Mouse (Mus musculus): Measurements from ENCODE around the gene Itgb8.

The Itgb8 gene

DNA sequence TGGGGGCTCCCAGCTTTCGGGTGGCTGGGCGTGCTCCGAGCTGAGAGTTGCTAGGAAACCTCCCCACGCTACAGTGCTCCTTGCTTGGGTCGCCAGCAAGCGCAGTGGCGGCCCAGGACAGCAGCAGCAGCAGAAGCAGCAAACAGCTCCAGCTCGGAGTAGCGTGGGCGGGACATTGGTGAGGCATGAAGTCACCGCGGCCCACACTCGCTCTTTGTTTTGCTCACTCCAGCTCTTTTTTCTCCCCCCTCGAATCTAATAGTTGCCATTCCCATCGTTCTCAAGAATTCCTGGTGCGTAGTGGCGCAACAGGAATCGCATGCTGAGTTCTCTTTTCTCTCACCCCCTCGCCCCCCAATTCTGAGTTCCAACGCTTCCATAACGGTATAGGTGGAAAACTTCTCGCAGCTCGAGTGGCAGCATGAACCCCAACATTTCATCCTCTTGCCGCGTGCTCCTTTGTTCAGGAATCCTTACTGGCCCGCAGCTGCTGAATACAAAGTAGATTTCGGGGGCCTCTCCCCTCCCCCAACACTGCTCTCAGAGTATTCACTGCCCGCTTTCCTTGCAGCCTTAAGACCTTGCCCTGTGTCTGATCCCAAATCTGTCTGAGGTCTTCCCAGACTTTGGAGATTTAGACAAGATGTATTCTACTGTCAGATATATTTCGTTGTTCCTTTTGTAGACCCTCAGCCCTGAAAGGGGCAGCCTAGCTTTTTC lies at the start of gene Itgb8:
Gene Itgb8 (minus strand): TSS at position 107 of the 720 bp plus-strand sequence.
- peak; percentile 15 for DNase-seq

DNA sequence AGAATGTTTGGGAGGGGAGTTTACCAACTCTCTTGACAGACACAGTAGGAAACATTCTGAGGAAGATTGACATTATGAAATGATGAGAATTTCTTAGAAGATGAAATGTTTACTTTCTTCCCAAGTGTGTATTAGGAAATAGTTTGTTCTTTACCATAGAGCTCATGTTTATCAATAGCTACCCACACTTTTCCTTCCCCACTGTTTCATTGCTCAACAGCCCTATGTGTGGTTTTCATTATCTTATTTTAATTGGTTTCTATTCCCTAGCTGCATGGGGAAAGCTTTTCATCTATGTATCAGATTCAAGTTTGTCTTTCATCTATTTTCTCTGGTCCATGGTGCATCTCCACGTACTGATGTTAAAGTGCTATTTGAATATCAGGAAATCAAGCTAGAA lies 37.7 kb upstream of the Itgb8 start:
- DNase-seq: no peak

DNA sequence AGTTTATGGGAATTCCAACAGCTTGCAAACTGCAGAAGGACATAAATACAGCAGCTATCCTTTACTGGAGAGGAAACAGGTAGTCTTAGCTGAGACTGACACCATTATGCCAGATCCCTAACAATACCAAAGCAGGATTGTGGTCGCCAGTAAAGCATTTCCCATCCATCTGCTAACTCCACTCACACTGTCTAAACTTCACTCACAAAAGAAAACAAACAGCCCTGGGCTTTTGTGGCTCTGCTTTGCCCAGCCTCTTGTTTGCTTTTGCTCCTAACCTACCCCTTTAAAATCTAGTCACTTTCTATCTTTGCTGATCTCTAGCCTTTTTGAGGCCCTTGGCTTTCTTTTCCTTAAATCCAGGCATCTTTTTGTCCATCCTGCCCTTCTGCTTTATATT lies 35.0 kb upstream of the Itgb8 start:
- DNase-seq: no peak

DNA sequence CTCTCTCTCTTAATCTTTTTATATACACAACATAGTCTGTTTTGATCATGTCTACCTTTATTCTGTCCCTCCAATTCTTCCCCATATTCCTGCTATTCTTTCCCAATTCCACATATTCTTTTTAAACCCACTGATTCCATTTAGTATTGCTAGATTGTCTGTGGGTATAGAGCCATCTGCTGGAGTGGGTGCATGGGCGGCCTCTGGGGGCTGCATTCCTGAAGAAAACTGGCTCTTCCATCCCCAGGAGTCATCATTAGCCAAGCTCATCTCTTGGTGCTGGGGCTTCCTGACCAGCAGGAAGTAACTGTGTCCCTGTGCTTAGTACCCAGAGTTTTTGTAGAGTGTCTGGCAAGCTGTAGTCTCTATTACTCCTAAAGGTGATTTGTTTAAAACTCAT lies 33.4 kb upstream of the Itgb8 start:
- DNase-seq: no peak

DNA sequence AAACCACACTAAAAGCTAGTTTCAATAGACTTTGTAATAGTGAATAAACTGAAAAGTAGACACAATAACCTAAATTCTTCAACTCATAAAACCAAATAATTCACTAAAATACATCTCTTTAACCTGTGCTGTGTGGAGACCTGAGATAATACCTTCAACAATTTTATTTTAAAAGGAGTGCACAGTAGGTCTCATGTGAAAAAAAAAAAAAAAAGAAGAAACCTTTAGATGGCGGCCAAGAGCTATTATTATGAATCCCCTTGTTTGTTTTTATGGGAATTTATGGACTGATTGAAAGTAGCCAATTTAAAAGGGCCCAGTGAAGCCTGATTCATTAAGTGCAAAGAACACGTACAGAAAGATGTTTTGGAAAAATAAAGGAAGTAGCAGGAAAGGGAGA lies 31.4 kb upstream of the Itgb8 start:
- DNase-seq: no peak

DNA sequence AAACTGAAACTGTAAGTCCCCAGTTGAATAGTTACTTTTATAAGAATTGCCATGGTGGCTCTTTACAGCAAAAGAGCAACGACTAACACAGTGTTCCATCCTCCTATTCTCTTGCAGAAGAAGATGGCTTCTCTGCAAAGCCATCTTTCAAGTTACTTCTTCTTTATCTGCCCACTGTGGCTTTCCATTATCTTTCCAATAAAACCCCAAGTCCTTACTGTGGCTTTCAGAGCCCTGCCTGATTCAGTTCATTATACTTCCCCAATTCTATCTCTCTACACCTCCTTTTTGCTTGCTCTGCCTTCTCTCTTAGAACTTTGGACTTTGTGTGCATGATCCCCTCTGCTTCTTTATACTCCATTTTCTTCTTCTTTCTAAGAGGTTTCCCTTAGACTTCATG lies 30.1 kb upstream of the Itgb8 start:
- DNase-seq: no peak

DNA sequence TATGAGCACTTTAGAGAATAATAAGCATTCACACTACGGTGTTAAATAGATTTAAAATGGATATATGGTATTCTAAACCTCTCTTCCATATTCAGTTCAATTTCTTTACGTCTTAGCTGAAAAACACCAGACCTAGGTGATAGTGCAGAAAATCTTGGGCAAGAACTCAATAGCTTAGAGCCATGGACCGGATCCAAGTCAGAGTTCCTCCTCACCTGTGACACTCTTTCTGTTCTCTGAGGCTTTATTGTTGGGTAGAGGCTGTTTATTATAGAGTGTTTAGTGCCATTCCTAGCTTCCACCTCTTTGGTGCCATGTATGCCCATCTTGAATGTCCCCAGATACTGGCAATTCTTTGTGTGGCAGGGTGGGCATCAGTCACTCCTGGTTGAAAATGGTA lies 25.9 kb upstream of the Itgb8 start:
- DNase-seq: no peak

DNA sequence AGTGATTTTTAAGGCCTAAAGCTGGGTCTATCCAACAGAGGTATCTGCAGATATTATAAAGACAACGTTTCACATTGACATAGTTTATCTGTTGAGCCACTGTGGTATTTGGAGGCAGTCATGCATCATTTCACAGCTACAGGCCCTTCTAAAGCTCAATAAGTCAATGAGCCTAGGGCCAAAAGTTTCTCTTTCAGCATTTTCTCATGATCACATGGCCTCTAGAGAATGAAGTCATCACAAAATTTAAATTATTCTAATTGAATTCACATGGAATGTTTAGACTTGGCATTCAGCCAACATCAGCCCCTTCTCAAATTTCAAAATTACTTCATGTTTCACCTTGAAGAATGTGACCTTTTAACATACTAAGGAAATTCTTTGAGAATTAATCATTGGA lies 10.0 kb upstream of the Itgb8 start:
- DNase-seq: no peak

DNA sequence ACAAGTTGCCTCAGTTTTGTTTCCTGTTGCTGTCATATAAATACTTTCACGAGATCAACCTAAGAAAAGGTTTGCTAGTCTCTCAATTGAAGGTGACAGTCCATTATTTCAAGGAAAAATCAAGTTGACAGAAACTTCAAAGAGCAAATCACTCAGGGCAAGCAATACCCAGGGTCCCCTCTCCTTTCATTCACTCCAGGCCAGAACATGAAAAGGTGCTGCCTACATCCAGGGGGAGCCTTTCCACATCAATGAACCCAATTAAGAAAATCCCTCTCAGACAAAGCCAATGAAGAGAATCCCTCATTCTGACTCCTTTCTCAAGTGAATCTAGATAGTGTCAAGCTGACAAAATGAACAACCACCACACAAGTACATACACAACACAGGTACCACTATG lies 2.5 kb upstream of the Itgb8 start:
- DNase-seq: no peak

DNA sequence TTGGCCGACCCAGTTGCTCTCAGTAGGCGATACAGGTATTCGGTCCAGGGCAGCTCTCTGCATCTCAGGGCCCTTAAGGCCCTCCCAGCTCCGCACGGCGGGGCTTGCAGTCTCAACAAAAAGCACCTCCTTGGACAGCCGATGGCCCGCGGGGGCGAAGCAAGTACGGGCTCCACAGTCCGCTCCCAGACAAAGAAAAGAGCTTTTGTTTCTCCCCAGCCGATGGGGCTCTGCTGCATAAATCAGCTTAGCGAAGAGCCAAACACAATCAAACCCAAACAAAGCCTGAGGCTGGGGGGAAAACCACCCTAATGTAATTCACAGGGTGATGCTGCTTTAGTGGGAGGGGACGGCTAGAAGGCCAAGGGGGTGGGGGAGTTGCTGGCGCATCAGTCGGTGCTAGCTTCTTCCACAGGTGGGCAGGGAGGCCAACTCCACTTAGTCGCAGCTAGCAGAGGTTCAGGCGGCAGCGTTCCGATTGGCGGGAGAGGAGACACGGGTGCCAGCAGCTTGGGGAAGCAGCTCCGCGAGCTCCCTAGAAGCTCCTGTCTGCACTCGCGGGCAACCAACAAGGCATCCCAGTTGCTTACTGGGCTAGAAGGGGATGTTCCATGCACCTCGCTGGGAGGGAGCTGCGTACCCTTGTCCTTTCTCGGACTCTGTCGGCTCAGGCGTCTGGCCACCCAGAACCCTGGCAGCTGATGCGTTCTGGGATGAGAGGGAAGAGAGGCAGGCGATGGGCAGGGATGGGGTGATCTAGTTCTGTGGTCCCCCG lies 494 bp downstream of the Itgb8 start:
- DNase-seq: peak; percentile 10

DNA sequence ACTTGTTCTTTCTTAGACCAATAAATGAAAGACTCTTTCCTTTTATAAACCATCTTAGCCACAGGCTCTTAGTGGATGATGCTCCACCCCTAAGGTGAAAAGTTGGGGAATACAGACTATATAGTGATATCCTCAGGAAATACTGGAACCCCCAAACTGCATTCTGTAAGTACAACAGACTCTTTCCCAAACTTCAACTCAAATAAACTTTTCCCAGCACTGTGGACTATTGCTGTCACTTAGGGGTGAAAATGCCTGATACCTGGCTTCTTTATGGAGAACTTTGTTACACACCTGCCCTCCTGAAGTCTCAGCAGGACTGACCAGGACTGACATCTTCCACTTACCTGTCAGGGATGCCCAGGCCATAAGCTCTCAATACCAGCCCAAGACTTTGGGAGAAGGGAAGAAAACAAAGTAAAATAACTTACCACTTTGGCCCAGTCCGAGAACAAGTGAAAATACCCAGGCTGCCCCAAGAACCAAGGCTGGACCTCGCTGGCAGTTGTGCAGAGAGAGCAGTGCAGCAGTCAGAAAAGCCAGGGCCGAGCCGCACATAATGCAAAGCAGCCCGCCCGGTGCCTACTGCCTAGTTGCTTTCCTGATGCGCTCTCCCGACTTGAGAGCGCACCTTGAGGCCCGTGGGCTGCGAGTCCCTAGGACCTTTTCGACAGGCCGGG lies 1.2 kb downstream of the Itgb8 start:
- DNase-seq: no peak

DNA sequence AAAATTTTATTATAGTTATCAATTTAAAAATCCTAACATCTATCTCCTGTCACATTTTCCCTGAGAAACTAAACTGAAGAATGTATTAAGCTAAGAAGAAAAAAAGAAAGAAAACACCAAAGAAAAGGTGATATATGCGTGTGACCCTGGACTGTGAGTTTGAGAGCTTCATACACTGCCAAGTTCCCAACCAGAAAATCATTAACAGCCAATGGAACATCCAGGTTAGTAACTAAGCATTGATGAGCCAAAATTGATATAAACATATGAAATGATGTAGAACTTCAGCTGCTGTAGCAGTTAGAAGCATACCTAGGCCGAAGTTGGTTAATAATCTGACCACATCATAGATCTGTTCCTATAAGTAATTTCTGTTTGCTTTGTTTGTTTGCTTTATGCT lies 6.8 kb downstream of the Itgb8 start:
- DNase-seq: no peak

DNA sequence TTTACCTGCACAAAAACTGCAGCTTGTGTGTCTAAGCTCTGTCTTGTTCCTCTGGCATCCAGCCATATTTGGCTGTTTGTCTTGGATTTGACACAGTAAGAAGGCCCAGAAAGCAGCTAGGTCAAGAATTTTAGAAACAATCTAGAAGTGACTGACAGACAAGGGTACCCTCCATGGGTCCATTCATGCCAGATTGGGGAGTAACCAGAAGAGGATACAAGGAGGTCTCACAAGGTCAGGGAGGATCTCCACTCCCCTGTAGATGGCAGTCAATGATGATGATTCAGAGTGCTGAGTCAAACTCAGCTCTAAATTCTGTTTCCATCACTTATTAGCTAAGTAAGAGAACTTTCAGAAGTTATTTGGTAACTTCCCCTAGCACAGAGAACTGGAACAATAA lies 8.2 kb downstream of the Itgb8 start:
- no peak for DNase-seq

DNA sequence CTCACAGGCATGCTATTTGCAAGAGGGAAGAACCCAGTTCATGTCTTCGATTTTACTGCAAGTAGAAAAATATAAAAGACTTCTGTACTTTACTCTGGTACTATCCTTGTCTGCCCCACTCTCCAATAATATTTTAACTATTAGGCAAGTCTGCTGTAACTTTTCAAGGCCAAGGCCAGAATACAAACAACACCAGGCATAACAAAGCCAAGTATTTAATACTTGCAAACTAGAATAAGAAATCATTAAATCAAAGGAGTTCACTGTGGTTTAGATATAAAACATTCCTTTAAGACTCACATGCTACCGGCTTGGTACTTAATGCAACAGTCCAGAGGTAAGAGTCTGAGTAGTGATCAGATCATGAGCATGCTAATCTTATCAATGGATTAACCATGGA lies 9.0 kb downstream of the Itgb8 start:
- no peak for DNase-seq

DNA sequence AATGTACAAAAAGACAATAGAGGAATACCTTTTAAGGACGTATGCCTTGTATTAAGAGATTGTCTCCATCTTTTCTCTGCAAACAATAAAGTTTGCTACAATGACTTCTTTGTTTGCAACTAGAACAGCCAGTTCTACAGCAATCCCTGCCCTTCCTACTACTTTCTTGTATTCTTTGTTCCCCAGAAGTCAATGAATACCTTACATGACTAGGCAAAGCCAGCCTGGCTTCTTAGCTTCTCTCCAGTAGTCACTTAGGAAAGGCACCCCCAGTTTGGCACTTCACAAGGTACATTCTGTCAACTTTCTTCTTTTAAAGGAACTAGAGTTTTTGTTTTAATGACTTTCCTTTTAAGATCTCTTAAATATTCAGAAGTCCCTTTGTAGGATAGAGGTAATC lies 10.7 kb downstream of the Itgb8 start:
- no peak for DNase-seq

DNA sequence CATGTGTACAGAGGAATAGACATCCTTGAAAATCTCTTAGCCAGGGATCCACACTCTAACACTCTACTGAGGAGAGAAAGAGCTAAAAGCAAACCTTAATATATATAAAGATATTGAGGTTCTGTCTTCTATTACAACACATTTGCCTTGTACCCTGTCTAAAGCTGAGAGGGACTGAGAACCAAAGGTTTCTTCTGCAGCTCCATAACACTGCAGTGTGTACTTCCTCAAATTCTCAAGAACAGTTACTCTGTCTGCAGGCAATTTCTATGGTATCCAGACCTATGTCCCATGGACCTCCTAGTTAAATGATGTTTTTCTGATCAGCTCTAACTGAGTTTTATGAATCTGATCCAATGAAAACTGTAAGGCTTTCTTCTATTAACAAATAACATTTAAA lies 13.9 kb downstream of the Itgb8 start:
- DNase-seq: no peak

DNA sequence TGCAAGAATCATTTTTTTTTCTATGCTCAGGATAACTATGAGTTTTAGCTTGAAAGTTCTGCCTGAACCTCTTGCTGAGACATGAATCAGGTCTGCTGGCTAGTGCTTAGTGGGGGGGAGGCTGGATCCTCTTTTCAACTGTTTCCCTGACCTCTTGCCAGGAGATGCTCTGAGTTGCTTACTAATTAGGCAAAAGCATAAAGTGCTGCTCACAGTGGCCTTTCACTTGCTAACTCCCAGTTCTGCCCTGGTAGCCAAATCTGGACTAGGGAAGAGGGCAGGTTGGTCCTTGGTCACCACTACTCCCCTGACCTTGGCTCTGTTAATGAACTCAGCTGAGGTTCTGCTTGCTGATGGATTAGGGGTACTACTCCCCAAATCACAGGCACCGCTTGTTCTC lies 19.2 kb downstream of the Itgb8 start:
- peak; percentile 3 for DNase-seq

DNA sequence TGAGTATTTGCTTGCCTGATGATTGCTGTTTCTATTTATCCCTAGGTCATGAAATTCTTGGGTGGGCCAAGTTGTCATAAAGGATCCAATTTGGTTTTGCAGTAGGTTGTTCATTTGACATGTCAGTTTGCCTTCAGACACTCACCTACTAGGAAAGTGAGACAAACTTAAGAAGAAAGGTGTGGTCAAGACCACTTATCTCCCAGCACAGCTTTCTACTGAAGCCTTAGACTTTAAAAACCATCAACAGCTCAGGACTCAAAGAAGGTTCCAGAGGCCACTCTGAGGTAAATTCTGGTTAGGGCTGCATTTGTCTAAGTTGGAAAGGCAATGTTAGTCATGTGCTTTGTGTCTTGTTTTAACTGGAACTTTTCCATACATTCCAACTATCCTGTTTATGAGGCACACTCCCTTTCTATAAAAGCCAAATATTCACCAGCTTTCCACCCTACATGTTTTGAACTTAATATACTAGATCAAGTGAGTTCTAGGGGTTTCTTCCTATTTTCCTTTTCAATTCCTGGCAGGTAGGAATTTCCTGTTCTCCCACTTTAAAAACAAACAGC lies 20.8 kb downstream of the Itgb8 start:
- no peak for DNase-seq

DNA sequence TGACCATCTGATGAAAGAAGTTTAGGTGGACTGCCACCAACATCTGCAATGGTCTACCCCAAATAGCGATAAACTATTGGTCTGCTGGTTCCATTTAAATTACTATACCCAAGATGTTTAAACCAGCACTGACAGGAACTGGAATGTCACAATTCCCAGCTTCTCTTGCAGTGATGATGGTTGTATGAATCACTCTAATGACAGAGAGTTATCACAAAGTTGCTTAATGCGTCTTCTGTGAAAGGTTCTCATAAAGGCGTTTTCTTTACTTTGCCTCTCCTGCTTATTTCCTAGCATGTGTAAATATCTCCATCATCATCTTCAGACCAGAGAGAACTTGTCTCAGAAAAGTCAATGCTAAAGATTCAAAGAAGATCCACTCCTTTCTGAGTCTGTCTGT lies 23.4 kb downstream of the Itgb8 start:
- DNase-seq: no peak

DNA sequence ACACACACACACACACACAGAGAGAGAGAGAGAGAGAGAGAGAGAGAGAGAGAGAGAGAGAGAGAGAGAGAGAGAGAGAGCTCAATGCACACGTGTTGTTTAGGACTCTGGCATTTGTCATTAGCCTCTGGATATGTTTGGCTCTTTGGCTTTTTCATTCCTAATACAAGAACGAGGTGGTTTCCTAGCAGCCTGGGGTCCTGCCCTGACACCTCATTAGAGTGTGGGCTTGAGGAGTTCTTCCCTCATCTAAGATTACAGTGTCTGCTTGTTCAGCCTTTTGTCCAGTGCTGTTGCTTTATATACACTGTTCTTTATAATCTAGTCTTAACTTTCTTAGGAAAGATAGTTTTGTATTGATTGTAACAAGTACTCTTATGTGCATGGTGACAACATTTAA lies 27.1 kb downstream of the Itgb8 start:
- no peak for DNase-seq

DNA sequence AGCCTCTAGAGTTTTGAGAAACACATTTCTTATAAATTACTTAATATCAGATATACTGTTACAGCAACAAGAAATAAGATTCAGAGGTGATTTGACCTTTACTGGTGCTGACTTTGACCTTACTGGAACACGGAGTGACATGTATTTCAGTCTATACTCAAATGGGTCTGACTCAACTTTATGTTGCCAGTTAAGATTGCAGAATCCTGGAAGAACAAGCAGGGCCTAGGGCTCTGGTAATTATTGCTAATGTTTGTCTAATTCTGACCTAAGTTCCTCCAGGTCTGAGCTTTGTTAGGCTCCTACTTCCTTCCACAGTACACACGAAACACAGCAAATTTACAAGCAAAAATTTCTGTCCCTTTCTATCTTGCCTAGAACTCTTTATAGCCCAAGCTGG lies 28.0 kb downstream of the Itgb8 start:
- DNase-seq: no peak

DNA sequence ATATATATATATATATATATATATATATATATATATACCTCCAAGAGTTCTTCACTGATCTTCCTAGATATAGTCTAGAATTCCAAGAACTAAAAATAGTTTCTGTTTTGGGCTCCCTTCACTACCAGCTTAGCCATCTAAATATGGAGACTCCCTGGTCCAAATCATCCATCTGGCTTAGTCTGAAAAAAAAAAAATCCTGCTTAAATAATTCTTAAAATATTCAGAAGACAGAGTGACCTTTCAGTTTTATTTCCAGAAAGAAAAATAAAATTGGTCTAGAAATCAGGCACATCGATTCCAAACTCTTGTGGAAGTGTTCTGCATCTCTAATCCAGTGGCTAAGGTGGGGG lies 28.6 kb downstream of the Itgb8 start:
- no peak for DNase-seq

DNA sequence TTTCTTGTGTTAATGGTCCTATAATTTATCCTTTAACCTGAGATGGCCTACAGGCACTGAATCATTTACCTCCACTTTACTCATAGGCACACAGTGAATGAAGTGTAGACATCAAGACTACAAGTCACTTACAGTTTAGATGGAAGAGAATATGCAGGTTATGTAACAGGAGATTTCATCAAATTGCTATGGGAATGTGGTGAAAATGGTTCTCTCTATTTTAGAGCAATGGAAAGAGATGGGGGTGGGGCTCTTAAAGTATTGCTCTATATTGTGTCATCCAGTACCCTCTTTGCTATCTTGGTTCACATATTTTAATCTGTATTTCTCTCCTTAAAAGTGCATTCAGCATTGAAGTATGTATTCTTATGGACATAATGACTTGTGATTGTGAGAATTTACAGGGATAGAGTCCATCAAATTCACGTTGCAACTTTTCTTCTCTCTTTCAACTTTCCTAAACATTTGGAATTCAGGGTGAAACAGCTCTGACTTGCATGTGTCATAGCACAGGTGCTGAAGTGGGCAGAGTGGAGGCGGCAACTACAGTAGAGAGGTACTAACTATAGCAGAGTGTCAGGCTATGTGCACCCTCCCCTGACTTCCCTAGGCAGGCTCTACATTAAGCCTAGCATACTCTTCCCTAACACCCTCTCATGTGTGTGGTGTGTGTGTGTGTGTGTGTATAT lies 29.1 kb downstream of the Itgb8 start:
- DNase-seq: no peak

DNA sequence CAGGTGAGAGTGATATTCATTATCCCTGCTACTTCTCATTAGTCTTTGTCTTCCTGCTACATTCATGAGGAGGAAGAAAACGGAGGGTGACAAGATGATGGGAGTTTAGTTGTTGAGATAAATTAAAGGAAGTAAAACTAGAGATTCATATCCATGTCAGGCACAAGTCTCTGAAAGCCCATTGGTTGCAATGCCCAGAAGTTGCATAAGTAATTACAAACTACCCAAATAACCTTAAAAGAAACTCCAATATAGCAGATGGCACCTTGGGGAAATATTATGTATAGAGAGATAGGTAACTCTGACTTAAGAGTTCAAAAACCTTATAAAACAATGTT lies 31.2 kb downstream of the Itgb8 start:
- no peak for DNase-seq
